Mouse (Mus musculus) lung, postnatal 10 days (tissue): Measurements from ENCODE around the gene Ceacam20.
"Not testable (repeated sequence)": the region's sequence is repeated elsewhere in the genome, so short reads cannot be mapped to it uniquely, and the experiment has no call there.

Experiments used
- DNase-seq: peaks from one replicate; pipeline ENCODE4 v3.0.0; 2021

Gene Ceacam20

GRCm38 (mm10) chr7:19949996-19950395 is 15.2 kb upstream of the Ceacam20 start:
- DNase-seq, result no peak

GRCm38 (mm10) chr7:19950589-19950988 is 14.6 kb upstream of the Ceacam20 start, which contains the start of gene Igsf23:
Gene Igsf23 (minus strand): TSS chr7:19950756.
- DNase-seq, result no peak

- no peak for DNase-seq
These were observed 12.8 kb upstream of the Ceacam20 start for GRCm38 (mm10) chr7:19952320-19952986.

- DNase-seq, result no peak
These were observed 12.2 kb upstream of the Ceacam20 start for GRCm38 (mm10) chr7:19953054-19953453.

- DNase-seq, result no peak
These were observed 9.4 kb upstream of the Ceacam20 start for GRCm38 (mm10) chr7:19955861-19956260.

- peak; percentile 95 for DNase-seq
These were observed 8.9 kb upstream of the Ceacam20 start for GRCm38 (mm10) chr7:19956341-19956781.

GRCm38 (mm10) chr7:19962423-19962822 is 2.8 kb upstream of the Ceacam20 start:
- DNase-seq, result no peak

GRCm38 (mm10) chr7:19969106-19969505 is 3.9 kb downstream of the Ceacam20 start:
- no peak for DNase-seq

- DNase-seq, result no peak
These were observed 4.4 kb downstream of the Ceacam20 start for GRCm38 (mm10) chr7:19969541-19970090.

GRCm38 (mm10) chr7:19970196-19970595 is 5.0 kb downstream of the Ceacam20 start:
- DNase-seq, result no peak

- no peak for DNase-seq
These were observed 6.3 kb downstream of the Ceacam20 start for GRCm38 (mm10) chr7:19971516-19971915.

- not testable (repeated sequence) for DNase-seq
These were observed 26.0 kb downstream of the Ceacam20 start, which contains the start of gene Nlrp9b for GRCm38 (mm10) chr7:19991165-19991564. Gene Nlrp9b (plus strand): TSS chr7:19991465.

- not testable (repeated sequence) for DNase-seq
These were observed 31.5 kb downstream of the Ceacam20 start for GRCm38 (mm10) chr7:19996721-19997120.

- no peak for DNase-seq
These were observed 44.8 kb downstream of the Ceacam20 start for GRCm38 (mm10) chr7:20009987-20010386.
